Mouse (Mus musculus): Measurements from ENCODE around the gene Gpcpd1. TPM values are rescaled to one million over a fixed set of nuclear protein-coding genes. Genes with fewer than 3 reads are reported as not detected.

Gpcpd1 gene
- polyA plus RNA-seq, 1 experiment from 2014 or later: 47.4 TPM

GRCm38 (mm10) chr2:132518021-132518901 lies 69.3 kb downstream of the Gpcpd1 start:
- ATAC-seq (ENCODE audit: insufficient number of reproducible peaks, insufficient read depth, low FRiP score, low read depth): 0 out of 2 replicates have a peak, but pooled peaks have one; percentile 20
- H3K4me3 ChIP-seq (ENCODE audit: low read depth, low read length): no peak overlapping the region
- H3K36me3 ChIP-seq (ENCODE audit: control insufficient read depth, insufficient read depth, low read length): no peaks in the 10 kb centered on the region
- no peak overlapping the region for H3K9ac ChIP-seq (replicated peaks; ENCODE audit: low read depth, low read length)
- no peaks in the 10 kb centered on the region for H3K9me3 ChIP-seq (ENCODE audit: control insufficient read depth, low read depth, low read length)
- 54% methylated on average over 18 of the region's 18 CpGs for whole genome bisulfite sequencing
- no peaks in the 10 kb centered on the region for H3K27me3 ChIP-seq (ENCODE audit: control insufficient read depth, insufficient read depth, low read length)
- H3K4me1 ChIP-seq (ENCODE audit: control insufficient read depth, insufficient read depth, low read length): no peaks in the 10 kb centered on the region
- H3K27ac ChIP-seq (ENCODE audit: low read length): no peak overlapping the region
- H3K4me2 ChIP-seq (replicated peaks; ENCODE audit: low read depth, low read length): no peak overlapping the region

GRCm38 (mm10) chr2:132517194-132517836 lies 70.2 kb downstream of the Gpcpd1 start:
- Histone ChIP-seq H3K4me2 (replicated peaks; ENCODE audit: low read depth, low read length) (no peak overlapping the region), H3K27me3 (ENCODE audit: control insufficient read depth, insufficient read depth, low read length) (no peaks in the 10 kb centered on the region), H3K4me3 (ENCODE audit: low read depth, low read length) (no peak overlapping the region), H3K9ac (replicated peaks; ENCODE audit: low read depth, low read length) (no peak overlapping the region), H3K9me3 (ENCODE audit: control insufficient read depth, low read depth, low read length) (no peaks in the 10 kb centered on the region), H3K27ac (ENCODE audit: low read length) (no peak overlapping the region), H3K36me3 (ENCODE audit: control insufficient read depth, insufficient read depth, low read length) (no peaks in the 10 kb centered on the region), H3K4me1 (ENCODE audit: control insufficient read depth, insufficient read depth, low read length) (no peaks in the 10 kb centered on the region)
- no peak for ATAC-seq (ENCODE audit: insufficient number of reproducible peaks, insufficient read depth, low FRiP score, low read depth)
- 81% methylated on average over 6 of the region's 6 CpGs for WGBS

DNA sequence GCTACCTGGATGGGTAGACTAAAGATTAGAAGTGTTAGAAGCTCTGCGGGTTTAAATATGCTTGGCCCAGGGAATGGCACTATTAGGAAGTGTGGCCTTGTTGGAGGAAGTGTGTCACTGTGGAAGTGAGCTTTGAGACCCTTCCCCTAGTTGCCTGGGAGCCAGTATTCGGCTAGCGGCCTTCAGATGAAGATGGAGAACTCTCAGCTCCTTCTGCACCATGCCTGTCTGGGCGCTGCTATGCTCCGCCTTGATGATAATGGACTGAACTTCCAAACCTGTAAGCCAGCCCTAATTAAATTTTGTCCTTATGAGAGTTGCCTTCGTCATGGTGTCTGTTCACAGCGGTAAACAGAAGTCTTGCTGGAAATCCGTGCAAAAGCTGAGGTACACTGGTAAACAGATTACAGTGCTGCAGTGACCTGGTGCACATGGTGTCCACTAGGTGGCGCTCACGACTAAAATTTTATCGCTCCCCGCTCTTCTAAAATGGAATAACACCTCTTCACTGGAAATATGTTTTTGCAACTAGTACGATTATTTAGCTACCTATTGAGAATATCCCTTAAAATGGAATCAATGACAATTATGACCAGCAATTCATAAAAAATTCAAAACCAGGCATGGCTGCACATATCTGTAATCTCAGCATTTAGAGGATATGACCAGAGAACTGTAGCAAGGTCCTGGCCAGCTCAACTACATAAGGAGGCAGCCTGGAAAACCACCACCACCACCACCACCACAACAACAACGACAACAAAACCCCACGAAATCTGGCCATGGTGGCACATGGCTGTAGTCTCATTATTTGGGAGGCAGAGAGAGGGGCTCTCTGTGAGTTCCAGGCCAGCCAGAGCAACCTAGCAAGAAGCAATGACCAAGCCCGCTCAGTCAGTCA lies 71.1 kb downstream of the Gpcpd1 start:
- 30% methylated on average over 16 of the region's 16 CpGs for WGBS
- peak; percentile 53; the same call in 1 of the 2 replicates for ATAC-seq (ENCODE audit: insufficient number of reproducible peaks, insufficient read depth, low FRiP score, low read depth)
- no peaks in the 10 kb centered on the region for H3K36me3 ChIP-seq (ENCODE audit: control insufficient read depth, insufficient read depth, low read length)
- H3K4me3 ChIP-seq (ENCODE audit: low read depth, low read length): no peak overlapping the region
- H3K4me1 ChIP-seq (ENCODE audit: control insufficient read depth, insufficient read depth, low read length): no peaks in the 10 kb centered on the region
- no peak overlapping the region for H3K9ac ChIP-seq (replicated peaks; ENCODE audit: low read depth, low read length)
- no peak overlapping the region for H3K27ac ChIP-seq (ENCODE audit: low read length)
- H3K4me2 ChIP-seq (replicated peaks; ENCODE audit: low read depth, low read length): no peak overlapping the region
- no peaks in the 10 kb centered on the region for H3K9me3 ChIP-seq (ENCODE audit: control insufficient read depth, low read depth, low read length)
- H3K27me3 ChIP-seq (ENCODE audit: control insufficient read depth, insufficient read depth, low read length): no peaks in the 10 kb centered on the region

DNA sequence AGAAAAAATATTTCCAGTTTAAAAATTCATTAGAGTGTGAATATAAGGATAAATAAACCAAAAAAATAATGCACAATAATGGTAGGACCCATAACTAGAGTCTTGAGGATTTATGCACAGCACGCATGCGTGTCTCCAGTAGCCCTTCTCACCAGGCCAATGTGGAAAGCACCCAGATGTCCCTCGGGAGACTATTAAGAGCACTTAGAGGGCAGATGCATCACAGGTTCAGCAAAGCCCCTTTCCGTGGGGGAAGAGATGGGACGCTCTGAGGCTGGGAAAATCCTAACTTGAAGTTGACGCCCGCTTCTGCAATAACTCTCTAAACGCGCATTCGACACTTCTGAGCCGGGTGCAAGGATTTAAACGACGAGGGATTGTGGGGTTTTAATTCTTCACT lies 71.9 kb downstream of the Gpcpd1 start:
- no peaks in the 10 kb centered on the region for H3K27me3 ChIP-seq (ENCODE audit: control insufficient read depth, insufficient read depth, low read length)
- no peaks in the 10 kb centered on the region for H3K4me1 ChIP-seq (ENCODE audit: control insufficient read depth, insufficient read depth, low read length)
- 79% methylated on average over 13 of the region's 13 CpGs for WGBS
- no peak overlapping the region for H3K4me2 ChIP-seq (replicated peaks; ENCODE audit: low read depth, low read length)
- H3K9me3 ChIP-seq (ENCODE audit: control insufficient read depth, low read depth, low read length): no peaks in the 10 kb centered on the region
- no peak overlapping the region for H3K4me3 ChIP-seq (ENCODE audit: low read depth, low read length)
- ATAC-seq (ENCODE audit: insufficient number of reproducible peaks, insufficient read depth, low FRiP score, low read depth): no peak
- H3K27ac ChIP-seq (ENCODE audit: low read length): no peak overlapping the region
- no peaks in the 10 kb centered on the region for H3K36me3 ChIP-seq (ENCODE audit: control insufficient read depth, insufficient read depth, low read length)
- no peak overlapping the region for H3K9ac ChIP-seq (replicated peaks; ENCODE audit: low read depth, low read length)

DNA sequence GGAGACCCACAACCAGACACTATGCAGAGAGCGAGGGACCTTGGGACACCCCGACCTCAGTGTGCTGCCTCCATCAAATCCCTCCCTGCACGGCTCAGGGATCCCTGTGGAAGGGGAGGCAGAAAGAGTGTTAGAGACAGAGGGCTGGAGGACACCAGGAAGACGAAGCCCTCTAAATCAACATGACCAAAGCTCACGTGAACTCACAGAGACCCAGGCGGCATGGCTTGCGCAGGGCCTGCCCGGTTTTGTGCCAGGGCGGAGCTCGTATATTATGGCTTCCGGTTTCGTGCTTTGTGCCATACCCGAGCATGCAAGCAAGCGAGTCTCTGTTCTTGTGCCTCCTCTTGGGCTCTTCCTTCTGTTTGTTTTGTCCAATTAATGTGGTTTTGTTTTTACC lies 72.5 kb downstream of the Gpcpd1 start:
- Histone ChIP-seq H3K9me3 (ENCODE audit: control insufficient read depth, low read depth, low read length) (no peaks in the 10 kb centered on the region), H3K27me3 (ENCODE audit: control insufficient read depth, insufficient read depth, low read length) (no peaks in the 10 kb centered on the region), H3K4me2 (replicated peaks; ENCODE audit: low read depth, low read length) (no peak overlapping the region), H3K36me3 (ENCODE audit: control insufficient read depth, insufficient read depth, low read length) (no peaks in the 10 kb centered on the region), H3K9ac (replicated peaks; ENCODE audit: low read depth, low read length) (no peak overlapping the region), H3K27ac (ENCODE audit: low read length) (no peak overlapping the region), H3K4me3 (ENCODE audit: low read depth, low read length) (no peak overlapping the region), H3K4me1 (ENCODE audit: control insufficient read depth, insufficient read depth, low read length) (no peaks in the 10 kb centered on the region)
- WGBS: 80% methylated on average over 14 of the region's 14 CpGs
- no peak for ATAC-seq (ENCODE audit: insufficient number of reproducible peaks, insufficient read depth, low FRiP score, low read depth)

GRCm38 (mm10) chr2:132514353-132514752 lies 73.2 kb downstream of the Gpcpd1 start:
- Histone ChIP-seq H3K27ac (ENCODE audit: low read length) (no peak overlapping the region), H3K27me3 (ENCODE audit: control insufficient read depth, insufficient read depth, low read length) (no peaks in the 10 kb centered on the region), H3K9ac (replicated peaks; ENCODE audit: low read depth, low read length) (no peak overlapping the region), H3K36me3 (ENCODE audit: control insufficient read depth, insufficient read depth, low read length) (no peaks in the 10 kb centered on the region), H3K4me2 (replicated peaks; ENCODE audit: low read depth, low read length) (no peak overlapping the region), H3K9me3 (ENCODE audit: control insufficient read depth, low read depth, low read length) (no peaks in the 10 kb centered on the region), H3K4me1 (ENCODE audit: control insufficient read depth, insufficient read depth, low read length) (no peaks in the 10 kb centered on the region), H3K4me3 (ENCODE audit: low read depth, low read length) (no peak overlapping the region)
- 49% methylated on average over 6 of the region's 6 CpGs for WGBS
- no peak for ATAC-seq (ENCODE audit: insufficient number of reproducible peaks, insufficient read depth, low FRiP score, low read depth)

DNA sequence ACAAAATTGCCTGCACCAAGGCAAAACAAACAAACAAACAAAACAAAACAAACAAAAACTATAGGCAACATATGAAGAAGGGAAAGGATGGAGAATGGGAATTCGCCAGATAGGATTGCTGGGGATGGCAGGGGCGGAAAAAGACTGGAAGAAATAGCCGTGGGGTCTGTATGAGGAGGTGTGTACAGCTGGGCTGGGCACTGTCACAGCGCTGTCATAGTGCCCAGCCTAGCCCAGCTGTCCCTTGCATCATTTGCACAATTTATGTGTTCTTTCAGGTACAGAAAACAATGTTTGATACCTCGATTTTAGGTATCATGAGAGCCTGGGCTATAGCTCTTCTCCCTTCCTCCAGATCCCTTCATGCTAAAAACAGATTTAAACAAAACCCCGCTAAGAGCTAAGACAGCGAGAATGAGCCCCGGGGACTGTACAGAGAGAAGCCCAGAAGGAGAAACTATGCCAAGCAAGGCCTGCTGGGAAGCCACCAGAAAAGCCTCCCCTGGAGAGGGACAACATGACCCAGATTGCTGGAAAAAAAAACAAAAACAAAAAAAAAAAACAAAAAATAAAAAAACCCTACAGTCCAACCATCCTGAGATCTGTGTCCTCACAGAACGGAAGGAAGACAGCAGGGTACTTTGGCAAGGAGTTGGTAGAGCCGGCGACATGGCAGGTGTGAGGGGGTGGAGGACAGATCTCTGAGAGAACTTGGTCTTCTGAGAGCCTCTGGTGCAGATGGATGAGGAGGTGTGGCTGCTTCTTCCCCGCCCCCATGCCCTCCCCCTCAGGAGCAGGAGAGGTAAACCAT lies 74.0 kb downstream of the Gpcpd1 start:
- H3K4me2 ChIP-seq (replicated peaks; ENCODE audit: low read depth, low read length): no peak overlapping the region
- ATAC-seq (ENCODE audit: insufficient number of reproducible peaks, insufficient read depth, low FRiP score, low read depth): no peak
- H3K9ac ChIP-seq (replicated peaks; ENCODE audit: low read depth, low read length): no peak overlapping the region
- H3K36me3 ChIP-seq (ENCODE audit: control insufficient read depth, insufficient read depth, low read length): no peaks in the 10 kb centered on the region
- no peaks in the 10 kb centered on the region for H3K4me1 ChIP-seq (ENCODE audit: control insufficient read depth, insufficient read depth, low read length)
- H3K9me3 ChIP-seq (ENCODE audit: control insufficient read depth, low read depth, low read length): no peaks in the 10 kb centered on the region
- 64% methylated on average over 12 of the region's 12 CpGs for WGBS
- no peak overlapping the region for H3K4me3 ChIP-seq (ENCODE audit: low read depth, low read length)
- no peaks in the 10 kb centered on the region for H3K27me3 ChIP-seq (ENCODE audit: control insufficient read depth, insufficient read depth, low read length)
- H3K27ac ChIP-seq (ENCODE audit: low read length): no peak overlapping the region
